Mouse (Mus musculus) CH12F3 (cell line): ENCODE measurements around the gene A930033H14Rik.

Source experiments
- in situ Hi-C: fragments of 300-500 bp; cut with MboI; formaldehyde crosslinking; loops from 2 replicates; pipeline ENCODE4 v1.14.3; 2020; ENCODE audit warnings: low sequenced_read_pairs

The A930033H14Rik gene

DNA sequence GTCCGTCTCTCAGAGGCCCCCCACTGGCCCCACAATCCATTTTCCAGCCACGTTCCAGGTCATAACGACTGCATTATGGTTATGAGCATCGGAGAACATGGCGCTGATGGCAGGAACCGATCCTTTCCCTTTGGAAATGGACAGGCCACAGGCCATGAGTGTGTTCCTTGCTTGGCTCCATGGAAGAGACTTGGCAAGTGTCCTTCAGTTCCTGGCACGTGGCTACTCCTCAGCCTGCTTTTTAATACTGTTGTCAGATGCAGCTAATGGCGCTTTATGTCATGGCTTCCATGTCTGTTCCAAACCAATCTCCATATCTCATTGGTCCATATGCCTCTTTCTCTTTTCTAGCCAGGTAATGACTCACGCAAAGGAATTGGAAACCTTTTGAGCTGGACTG lies 24.9 kb upstream of the A930033H14Rik start:
- in situ Hi-C loops, result no loop called here

DNA sequence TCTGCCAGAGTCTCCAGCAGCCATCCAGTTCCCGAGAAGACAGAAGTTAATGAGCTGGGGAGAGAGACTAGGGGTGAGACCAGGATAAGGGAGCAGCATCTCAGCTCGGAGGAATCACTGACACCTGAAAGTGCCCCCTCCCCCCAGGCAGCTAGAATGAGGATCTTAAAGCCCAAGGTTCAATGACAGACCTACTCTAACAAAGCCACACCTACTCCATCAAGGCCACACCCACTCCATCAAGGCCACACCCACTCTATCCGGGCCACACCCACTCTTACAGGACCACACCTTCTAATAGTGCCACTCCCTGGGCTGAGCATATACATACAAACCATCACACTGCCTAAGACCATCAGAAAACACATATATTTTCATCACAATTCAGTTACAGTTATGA lies 24.3 kb upstream of the A930033H14Rik start:
- in situ Hi-C loops, result no loop called here

DNA sequence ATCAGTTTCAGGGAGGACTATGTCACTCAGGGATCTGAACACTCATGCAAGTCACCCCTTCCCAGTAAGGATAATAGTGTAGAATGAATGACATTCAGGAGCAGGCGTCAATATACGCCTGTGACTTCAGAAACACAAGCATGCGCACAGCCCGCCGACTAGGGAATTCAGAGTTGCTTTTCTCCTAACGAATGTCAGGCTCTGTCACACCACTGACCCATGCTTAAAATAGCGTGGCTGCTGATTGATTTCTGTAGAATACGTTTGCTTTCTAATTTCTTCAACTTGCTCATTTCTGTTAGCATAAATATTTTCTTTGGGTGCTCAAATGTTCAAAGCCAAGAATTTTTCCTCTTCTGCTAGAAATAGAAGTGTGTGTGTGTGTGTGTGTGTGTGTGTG lies 13.1 kb upstream of the A930033H14Rik start:
- in situ Hi-C loops, result no loop called here

DNA sequence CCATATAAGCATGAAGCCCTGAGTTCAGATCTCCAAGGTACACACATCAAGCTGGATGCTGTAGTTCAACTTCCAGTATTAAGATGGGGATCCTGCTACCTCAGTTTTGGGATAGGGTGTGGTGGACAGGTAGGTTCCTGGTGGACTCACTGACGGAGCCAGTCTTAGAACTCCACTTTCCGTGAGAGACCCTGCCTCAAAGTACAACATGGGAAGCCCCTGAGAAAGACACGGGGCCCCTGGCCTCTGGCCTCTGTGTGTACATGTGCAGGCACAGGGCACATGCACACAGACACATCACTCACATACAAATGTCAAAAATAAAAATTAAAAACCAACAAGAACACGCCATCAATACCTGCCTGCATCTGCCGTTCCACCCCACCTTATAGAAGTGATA lies 12.6 kb upstream of the A930033H14Rik start:
- in situ Hi-C loops, result no loop called here

DNA sequence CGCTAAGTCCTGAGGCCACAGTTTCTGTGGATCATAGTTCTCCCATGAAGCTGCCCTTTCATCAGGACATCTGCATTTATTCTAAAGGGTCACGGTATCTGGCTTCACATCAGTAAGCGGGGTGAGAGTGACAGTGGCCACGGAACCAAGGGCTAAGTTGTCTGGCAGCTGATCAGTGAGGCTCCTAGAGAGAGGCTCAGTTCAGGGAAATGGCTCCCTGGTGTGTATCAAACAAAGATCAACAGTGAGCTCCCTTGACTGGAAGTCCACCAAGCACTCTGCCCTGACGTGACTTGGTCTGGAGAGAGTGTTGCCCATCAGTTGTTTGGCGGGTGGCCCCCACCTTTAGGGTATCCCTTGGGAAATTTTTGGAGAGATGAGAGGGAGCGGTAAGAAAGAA lies 11.4 kb upstream of the A930033H14Rik start:
- in situ Hi-C loops, result no loop called here

DNA sequence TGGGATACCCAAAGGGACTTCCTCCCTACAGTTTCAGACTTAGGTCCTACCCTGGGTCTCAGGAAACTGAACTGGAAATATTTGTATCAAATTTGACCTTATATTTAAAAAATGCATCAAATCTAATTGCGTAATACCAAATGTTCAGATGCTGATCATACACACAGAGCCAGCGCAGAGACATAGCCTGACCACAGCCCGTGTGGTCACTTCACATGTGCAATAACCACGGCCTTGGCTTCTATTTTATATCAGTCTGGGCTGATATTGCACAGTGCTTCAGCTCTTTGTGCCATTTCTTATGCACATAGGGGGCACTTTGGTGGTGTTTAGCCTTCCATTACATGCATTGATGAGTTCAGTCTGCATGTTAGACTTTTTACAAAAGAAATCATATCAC lies 10.3 kb upstream of the A930033H14Rik start:
- in situ Hi-C loops, result no loop called here

DNA sequence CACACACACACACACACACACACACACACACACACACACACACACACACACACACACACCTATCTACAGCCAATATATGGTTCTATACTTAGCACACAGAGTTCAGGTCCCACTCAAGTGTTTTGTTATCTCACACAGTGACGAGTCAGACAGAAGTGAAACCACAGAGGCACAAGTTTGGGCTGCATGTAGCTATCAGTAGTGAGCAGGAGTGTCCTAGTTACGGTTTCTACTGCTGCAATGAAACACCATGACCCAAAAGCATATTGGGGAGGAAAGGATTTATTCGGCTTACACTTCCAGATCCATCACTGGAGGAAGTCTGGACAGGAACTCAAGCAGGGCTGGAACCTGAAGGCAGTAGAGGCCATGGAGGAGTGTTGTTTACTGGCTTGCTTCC lies 9.1 kb upstream of the A930033H14Rik start:
- in situ Hi-C loops, result no loop called here

DNA sequence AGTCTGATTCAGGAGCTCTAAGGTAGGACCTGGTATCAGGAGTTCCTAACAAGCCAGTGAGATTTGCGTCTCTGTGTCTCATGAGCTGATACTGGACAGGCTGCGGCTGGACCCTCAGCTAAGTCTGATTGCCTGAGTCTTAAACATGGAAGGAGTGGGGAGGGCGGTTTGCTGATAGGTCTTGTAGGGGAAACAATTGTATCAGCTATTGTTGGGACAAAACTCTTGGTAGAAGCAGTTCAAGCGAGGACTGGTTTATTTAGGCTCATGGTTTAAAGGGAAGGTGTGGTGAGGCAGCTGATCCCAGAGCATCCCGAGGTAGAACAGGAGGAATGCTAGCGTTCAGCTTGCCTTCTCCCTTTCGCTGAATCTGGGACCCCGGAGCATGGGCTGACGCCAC lies 8.2 kb upstream of the A930033H14Rik start:
- in situ Hi-C loops, result no loop called here

DNA sequence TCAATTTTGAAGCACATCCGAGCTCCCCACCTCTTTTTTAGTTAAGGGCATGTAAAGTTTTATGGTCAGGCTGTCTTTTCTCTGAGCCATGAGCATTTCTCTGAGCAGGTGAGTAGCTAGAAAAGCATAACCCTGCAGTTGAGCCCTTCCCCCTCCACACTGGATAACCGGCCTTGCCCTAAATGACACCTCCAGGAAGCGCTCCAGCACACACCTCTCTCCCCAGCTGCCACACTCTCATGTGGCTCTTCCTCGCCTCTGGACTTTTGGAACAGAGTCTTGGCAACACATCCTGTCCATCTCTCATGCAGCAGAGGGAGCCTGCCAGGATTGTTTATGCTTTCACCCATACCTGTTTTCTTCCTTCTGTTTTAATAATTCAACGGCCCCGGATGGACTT lies 7.4 kb upstream of the A930033H14Rik start:
- in situ Hi-C loops, result no loop called here

DNA sequence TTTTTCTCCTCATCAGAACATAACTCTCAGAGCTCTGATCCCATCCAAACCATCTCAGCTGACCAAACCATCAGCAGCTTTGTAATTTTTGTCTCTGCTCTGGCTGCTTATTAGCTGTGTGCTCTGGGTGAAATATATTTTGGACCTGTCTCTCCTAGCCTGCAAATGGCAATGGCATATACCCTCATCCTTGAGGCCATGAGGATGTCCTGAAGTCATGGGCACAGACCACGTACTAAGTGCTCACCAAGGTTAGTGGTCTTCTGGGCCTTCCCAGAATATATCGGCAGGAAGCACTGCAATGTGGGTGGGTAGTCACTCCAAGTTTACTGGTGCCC lies 6.4 kb upstream of the A930033H14Rik start:
- in situ Hi-C loops, result no loop called here

DNA sequence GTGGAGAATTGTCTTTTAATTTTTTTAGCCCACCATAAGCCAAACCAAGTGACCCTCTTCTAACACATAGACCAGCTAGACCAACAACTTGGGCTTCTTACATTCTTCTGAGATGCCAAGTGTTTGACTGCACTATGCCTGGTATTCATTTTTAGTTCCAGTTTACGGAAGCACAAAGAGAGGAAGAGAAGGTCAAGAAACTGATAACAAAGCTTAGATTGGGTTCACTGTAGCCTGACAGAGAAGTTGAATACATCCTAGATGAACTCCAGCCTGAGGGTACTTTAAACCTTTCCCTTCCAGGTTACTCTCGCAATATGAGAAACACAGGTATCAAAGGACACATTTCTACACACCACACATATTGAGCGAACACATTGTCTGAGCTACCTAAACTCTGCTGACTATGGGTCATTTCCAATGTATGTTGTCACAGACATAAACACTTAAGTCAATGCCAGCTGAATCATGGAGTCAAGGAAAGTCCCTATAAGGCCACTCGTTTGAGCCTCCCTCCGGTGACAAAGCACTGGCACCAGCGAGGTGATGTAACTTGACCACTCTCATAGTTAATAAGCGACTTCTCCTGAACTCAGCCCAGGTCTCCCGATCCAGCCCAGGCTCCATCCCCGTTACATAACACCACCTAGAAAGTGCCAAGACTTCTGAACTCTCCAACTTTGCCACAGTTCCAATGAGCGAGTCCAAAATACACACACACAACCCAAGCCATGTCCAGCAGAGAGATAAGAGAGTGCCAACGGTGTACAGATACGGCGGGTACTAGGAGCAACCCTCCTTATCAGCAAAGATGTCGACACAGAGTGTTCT lies 5.8 kb upstream of the A930033H14Rik start:
- in situ Hi-C loops, result no loop called here

DNA sequence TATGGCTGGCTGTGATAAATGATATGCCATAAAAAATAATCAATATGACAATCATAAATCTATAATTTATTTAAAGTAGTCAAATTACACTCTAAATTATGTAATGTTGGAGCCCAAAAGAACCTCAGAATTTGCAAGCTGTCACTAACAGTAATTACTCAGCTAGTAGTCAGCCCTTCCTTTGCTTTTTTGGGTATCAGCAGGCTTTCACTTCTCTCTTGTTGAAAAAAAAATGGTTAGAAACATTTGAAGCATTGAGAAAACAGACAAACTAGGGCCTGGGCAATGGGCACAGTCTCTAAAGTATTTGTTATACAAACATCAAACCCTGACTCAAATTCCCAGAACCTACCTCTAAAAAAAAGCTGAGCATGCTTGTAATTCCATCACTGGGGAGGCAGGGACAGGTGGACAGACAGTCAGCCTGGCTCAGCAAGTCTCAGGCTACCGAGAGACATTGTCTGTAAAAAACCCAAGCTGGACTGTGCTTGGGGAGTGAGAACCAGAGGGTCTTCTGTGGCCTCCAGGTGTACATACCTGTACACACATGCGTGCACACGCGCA lies 4.3 kb upstream of the A930033H14Rik start:
- in situ Hi-C loops, result no loop called here

DNA sequence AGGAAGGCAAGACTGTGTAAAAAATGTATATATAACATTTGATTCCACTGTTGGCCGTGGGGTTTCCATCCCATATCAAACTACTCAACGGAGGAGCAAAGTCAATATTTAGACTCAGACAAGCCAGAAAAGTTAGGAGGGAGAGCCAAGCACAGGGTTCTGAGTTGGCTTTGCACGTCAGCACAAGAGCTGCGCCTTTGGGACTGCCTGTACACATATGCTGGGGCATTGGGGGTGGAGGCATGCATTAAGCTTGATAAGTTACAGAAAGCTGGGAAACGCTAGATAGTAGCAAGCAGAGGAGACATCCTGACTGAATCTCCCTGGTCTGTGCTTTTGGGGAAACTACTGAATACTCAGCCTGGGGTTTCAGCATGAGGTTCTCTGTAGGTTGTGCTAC lies 1.1 kb upstream of the A930033H14Rik start:
- in situ Hi-C loops, result no loop called here

DNA sequence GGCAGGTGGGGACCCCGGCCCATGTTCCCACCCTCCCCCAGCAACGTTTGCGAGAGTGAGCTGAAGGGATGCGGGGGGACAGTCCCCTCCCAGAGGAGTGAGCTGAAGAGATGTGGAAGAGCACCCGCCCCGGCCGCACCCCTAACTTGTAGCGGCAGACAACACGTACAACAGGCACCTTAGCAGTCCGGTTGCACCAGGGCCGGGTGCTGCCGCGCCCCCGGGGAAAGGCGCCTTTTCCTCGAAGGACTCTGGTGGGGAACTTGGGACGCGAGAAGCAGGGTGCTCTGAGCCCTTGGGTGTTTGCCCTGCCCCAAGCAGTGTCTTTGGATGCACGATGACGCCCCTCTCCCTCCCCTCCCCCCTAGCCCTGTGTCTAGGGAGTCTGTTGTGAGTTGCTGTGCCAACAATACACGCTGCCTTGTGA lies 566 bp upstream of the A930033H14Rik start:
- in situ Hi-C loops, result no loop called here

DNA sequence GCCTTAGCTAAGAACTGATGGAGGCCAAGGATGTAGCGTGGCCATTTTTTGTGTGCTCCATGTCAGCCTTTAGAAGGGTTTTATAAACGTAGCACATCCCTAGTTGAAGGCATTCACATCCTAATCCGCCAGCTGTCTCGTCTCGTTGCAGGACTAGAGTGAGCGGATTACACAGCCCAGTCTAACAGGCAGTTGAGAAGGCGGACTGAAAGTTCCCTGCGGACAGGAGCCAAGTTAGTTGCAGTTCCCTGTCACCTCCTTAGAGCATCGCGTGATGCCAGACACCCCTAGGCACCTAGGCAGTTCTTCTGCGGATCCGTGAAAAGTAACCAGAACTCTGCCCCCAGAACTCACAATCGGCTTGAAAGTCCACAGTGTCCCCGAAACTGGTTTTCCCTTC lies 922 bp downstream of the A930033H14Rik start:
- in situ Hi-C loops, result no loop called here

DNA sequence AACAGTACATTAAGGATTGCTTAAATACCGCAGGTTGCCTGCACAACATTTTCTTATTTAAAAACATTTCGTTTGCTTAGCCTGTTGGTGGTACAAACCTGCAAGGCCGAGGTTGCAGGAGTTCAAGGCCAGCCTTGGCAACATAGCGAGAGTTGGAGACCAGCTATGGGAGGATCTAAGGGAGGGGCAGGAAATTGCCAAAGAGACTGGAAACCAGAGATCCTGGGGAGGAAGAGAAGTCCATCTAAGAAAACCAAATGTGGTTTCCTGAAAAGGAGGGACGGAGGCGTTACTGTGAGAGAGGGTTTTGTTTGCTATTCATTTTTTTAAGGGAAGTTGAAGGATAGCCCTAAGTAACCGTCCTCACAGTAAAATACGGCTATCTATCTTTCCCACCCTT lies 1.3 kb downstream of the A930033H14Rik start:
- in situ Hi-C loops, result no loop called here

DNA sequence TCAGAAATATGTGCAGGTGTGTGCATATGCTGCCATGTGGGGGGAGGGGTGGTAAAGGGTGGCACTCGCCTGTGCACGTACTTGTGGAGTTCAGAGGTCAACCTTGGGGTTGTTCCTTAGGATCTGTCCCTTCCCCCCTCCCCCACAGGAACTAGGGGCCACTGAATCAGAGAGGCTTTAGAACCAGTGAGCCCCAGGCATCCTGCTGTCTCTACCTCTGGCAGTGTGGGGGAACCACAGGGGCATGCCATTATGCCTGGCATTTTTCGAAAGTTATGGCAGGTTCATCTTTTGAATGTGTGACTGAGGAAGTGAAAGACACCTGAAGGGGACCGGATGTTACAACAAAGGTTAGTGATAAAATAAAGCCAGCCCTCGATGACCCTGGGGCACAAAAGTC lies 2.2 kb downstream of the A930033H14Rik start:
- in situ Hi-C loops, result no loop called here

DNA sequence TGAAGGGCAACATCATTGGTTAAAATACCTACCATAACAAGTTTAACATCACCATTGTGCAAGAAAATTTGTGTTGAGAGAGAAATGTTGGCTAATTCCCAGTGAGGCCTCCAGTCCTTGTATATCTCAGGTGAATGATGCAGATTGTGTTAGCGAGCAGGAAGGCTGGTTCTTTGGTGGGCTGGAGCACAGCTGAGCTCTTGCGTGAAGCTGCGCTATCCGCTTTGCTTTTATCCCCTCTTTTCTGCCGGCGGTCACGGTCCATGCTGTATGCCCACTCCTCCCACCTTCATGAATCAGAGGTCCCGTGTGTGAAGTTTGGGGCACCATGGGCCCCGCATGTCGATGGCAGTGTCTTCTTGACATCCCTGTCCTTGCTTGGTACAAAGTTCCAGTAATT lies 2.9 kb downstream of the A930033H14Rik start:
- in situ Hi-C loops, result no loop called here

DNA sequence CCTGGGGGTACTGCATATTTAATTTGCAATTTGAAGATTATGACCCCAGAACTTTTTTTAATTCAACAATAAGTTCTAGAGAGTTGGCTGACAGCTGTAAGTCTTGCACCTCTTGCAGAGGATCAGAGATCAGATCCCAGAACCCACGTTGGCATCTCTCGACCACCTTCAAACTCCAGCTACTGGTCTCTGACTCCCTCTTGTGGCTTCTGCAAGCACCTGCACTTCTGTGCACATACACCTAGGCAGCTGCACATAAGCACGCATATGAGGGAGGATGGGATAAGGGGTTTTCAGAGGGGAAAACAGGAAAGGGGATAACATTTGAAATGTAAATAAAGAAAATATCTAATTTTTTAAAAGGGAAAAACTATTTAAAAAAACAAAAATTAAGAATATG lies 4.2 kb downstream of the A930033H14Rik start:
- in situ Hi-C loops, result no loop called here

DNA sequence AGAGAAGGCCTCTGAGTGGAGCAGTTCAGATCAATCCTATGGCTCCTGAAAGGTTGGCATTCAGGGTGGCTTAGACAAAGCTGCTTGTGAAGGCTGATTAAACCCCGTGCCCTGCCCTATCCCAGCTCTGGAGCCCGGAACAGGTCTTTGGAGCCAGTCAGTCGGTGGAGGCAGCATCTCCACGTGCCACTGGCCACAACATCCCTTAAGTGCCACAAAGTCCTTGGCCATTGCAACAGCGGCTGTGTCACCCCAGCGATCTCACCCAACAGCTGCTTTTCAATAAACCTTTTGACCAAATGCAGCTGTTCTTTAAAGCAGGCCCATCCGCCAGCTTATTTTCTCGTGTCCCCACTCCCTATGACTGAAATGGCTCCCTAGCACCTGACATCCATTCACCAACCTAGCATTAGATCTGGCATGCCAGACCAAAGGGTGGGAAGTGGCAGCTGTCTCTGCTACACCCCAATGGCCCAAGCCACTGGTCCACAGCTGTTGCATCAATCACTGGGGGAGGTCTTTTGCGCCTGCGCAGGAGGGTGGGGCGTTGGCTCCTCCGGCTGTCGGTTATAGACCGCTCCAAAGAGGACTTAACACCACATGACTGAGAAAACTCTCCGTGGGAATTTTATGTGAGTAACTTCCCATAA lies 4.8 kb downstream of the A930033H14Rik start:
- in situ Hi-C loops, result no loop called here

DNA sequence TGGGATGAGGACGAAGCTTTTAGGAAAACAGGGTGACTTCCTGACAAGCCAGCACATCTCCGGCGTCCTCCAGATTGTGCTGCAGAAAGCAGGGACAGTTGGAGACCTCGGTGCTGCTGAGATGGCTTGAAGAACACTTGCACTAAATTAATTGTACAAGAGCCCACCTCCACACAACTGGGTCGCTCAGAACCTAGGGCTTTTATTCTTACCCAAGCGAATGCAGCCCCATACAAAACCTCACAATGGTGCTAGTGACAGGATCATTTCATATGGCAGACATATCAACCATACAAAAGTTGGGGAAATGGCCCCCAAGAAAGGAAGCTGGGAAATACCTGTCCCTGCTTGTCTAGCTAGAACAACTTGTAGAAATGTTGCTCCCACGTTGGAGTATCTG lies 5.4 kb downstream of the A930033H14Rik start:
- in situ Hi-C loops, result no loop called here

DNA sequence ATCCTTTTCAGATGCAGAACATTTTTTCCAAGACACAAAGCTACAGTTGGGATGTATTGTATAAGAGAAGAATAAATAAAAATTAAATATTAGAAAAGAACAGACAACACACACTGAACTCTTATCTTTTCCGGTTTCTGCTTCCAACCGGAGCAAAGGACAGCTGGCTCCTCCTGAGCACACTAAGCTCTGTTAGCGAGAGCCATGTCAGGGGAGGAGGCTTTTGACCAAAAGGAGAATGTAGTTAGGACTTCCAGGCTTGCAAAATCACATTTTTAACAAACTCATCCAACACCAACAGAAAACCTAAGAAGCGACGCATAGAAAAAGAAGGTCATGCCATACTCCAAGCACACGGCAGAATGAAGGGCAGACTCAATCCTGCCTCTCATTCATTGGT lies 6.8 kb downstream of the A930033H14Rik start:
- in situ Hi-C loops, result no loop called here
